Mouse (Mus musculus): ENCODE measurements at regions not wholly inside any gene's neighbourhood (a gene's known extent, or its start where the extent isn't known, plus 50 kb on each side); places are given as distances from the start of the nearest gene placed in this dataset.

GRCm38 (mm10) chr10:123842141-123842540 lies 578.3 kb downstream of the Fam19a2 start:
- Histone ChIP-seq H3K9ac (ENCODE audit: low read depth, low read length, severe bottlenecking) (no peak overlapping the region), H3K27me3 (ENCODE audit: control insufficient read depth, insufficient read depth, low read length) (no peaks in the 10 kb centered on the region), H3K36me3 (ENCODE audit: control insufficient read depth, insufficient read depth, low read length) (no peaks in the 10 kb centered on the region), H3K27ac (replicated peaks; ENCODE audit: low read depth, low read length) (no peak overlapping the region), H3K4me1 (ENCODE audit: control insufficient read depth, insufficient read depth, low read length) (peaks cover 4% of the 10 kb centered on the region; the same call in 1 of the 2 replicates), H3K4me3 (replicated peaks; ENCODE audit: low read length) (no peak overlapping the region), H3K4me2 (replicated peaks; ENCODE audit: low read depth, low read length, severe bottlenecking) (no peak overlapping the region), H3K9me3 (ENCODE audit: control insufficient read depth, low read length) (no peaks in the 10 kb centered on the region)
- no peak for DNase-seq (ENCODE audit: low spot score)
- ATAC-seq (ENCODE audit: low FRiP score, low read depth): no peak
- TF ChIP-seq POLR2A (IDR thresholded peaks at IDR 0.05; ENCODE audit: borderline replicate concordance, extremely low read depth, insufficient read depth, insufficient read length): no peak
- WGBS: 82% methylated on average over 8 of the region's 8 CpGs

- Histone ChIP-seq H3K4me3 (replicated peaks; ENCODE audit: low read length) (no peak overlapping the region), H3K4me2 (replicated peaks; ENCODE audit: low read depth, low read length, severe bottlenecking) (no peak overlapping the region), H3K4me1 (ENCODE audit: control insufficient read depth, insufficient read depth, low read length) (peaks cover 4% of the 10 kb centered on the region; the same call in 1 of the 2 replicates), H3K27ac (replicated peaks; ENCODE audit: low read depth, low read length) (no peak overlapping the region), H3K27me3 (ENCODE audit: control insufficient read depth, insufficient read depth, low read length) (no peaks in the 10 kb centered on the region), H3K36me3 (ENCODE audit: control insufficient read depth, insufficient read depth, low read length) (no peaks in the 10 kb centered on the region), H3K9me3 (ENCODE audit: control insufficient read depth, low read length) (no peaks in the 10 kb centered on the region), H3K9ac (ENCODE audit: low read depth, low read length, severe bottlenecking) (no peak overlapping the region)
- WGBS: 86% methylated on average over 4 of the region's 4 CpGs
- no peak for TF ChIP-seq POLR2A (IDR thresholded peaks at IDR 0.05; ENCODE audit: borderline replicate concordance, extremely low read depth, insufficient read depth, insufficient read length)
- DNase-seq (ENCODE audit: low spot score) (no peak), ATAC-seq (ENCODE audit: low FRiP score, low read depth) (no peak)
Measured at GRCm38 (mm10) chr10:123843604-123844003, 579.8 kb downstream of the Fam19a2 start.

DNA sequence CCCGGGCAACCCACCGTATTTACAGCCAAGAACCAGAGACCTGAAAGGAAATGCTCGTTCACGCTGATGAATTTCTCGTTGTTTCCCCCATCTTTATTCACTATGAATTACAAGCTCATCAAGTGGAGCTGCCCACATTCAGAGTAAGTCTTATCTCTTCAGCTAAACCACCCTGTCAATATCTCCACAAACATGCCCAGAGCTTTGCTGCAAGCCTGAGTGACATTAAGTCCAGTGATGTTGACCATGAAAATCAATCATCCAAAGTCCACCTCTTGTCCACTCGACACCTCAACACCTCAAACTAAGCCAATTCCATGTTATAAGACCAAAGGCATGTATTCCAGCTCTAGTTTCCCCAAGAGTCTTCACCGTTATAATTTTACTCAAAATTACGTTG lies 582.8 kb downstream of the Fam19a2 start:
- TF ChIP-seq POLR2A (IDR thresholded peaks at IDR 0.05; ENCODE audit: borderline replicate concordance, extremely low read depth, insufficient read depth, insufficient read length): no peak
- ATAC-seq (ENCODE audit: low FRiP score, low read depth) (no peak), DNase-seq (ENCODE audit: low spot score) (no peak)
- Histone ChIP-seq H3K27ac (replicated peaks; ENCODE audit: low read depth, low read length) (no peak overlapping the region), H3K9me3 (ENCODE audit: control insufficient read depth, low read length) (no peaks in the 10 kb centered on the region), H3K4me2 (replicated peaks; ENCODE audit: low read depth, low read length, severe bottlenecking) (no peak overlapping the region), H3K4me1 (ENCODE audit: control insufficient read depth, insufficient read depth, low read length) (no peaks in the 10 kb centered on the region), H3K36me3 (ENCODE audit: control insufficient read depth, insufficient read depth, low read length) (no peaks in the 10 kb centered on the region), H3K27me3 (ENCODE audit: control insufficient read depth, insufficient read depth, low read length) (no peaks in the 10 kb centered on the region), H3K9ac (ENCODE audit: low read depth, low read length, severe bottlenecking) (no peak overlapping the region), H3K4me3 (replicated peaks; ENCODE audit: low read length) (no peak overlapping the region)
- WGBS: 83% methylated on average over 8 of the region's 8 CpGs

- Histone ChIP-seq H3K4me2 (replicated peaks; ENCODE audit: low read depth, low read length, severe bottlenecking) (no peak overlapping the region), H3K27me3 (ENCODE audit: control insufficient read depth, insufficient read depth, low read length) (no peaks in the 10 kb centered on the region), H3K9me3 (ENCODE audit: control insufficient read depth, low read length) (no peaks in the 10 kb centered on the region), H3K9ac (ENCODE audit: low read depth, low read length, severe bottlenecking) (no peak overlapping the region), H3K4me3 (replicated peaks; ENCODE audit: low read length) (no peak overlapping the region), H3K27ac (replicated peaks; ENCODE audit: low read depth, low read length) (no peak overlapping the region), H3K4me1 (ENCODE audit: control insufficient read depth, insufficient read depth, low read length) (no peaks in the 10 kb centered on the region), H3K36me3 (ENCODE audit: control insufficient read depth, insufficient read depth, low read length) (no peaks in the 10 kb centered on the region)
- ATAC-seq (ENCODE audit: low FRiP score, low read depth) (no peak), DNase-seq (ENCODE audit: low spot score) (no peak)
- no peak for TF ChIP-seq POLR2A (IDR thresholded peaks at IDR 0.05; ENCODE audit: borderline replicate concordance, extremely low read depth, insufficient read depth, insufficient read length)
- WGBS: 90% methylated on average over 1 of the region's 1 CpGs
Measured at GRCm38 (mm10) chr10:123848564-123848963, 584.8 kb downstream of the Fam19a2 start.

GRCm38 (mm10) chr10:123875459-123875858 lies 611.7 kb downstream of the Fam19a2 start:
- ATAC-seq (ENCODE audit: low FRiP score, low read depth) (no peak), DNase-seq (ENCODE audit: low spot score) (no peak)
- TF ChIP-seq POLR2A (IDR thresholded peaks at IDR 0.05; ENCODE audit: borderline replicate concordance, extremely low read depth, insufficient read depth, insufficient read length): no peak
- Histone ChIP-seq H3K4me1 (ENCODE audit: control insufficient read depth, insufficient read depth, low read length) (peaks cover 3% of the 10 kb centered on the region; the same call in 1 of the 2 replicates), H3K4me3 (replicated peaks; ENCODE audit: low read length) (no peak overlapping the region), H3K9ac (ENCODE audit: low read depth, low read length, severe bottlenecking) (no peak overlapping the region), H3K4me2 (replicated peaks; ENCODE audit: low read depth, low read length, severe bottlenecking) (no peak overlapping the region), H3K9me3 (ENCODE audit: control insufficient read depth, low read length) (no peaks in the 10 kb centered on the region), H3K27me3 (ENCODE audit: control insufficient read depth, insufficient read depth, low read length) (no peaks in the 10 kb centered on the region), H3K27ac (replicated peaks; ENCODE audit: low read depth, low read length) (no peak overlapping the region), H3K36me3 (ENCODE audit: control insufficient read depth, insufficient read depth, low read length) (no peaks in the 10 kb centered on the region)
- 39% methylated on average over 3 of the region's 3 CpGs for WGBS

DNA sequence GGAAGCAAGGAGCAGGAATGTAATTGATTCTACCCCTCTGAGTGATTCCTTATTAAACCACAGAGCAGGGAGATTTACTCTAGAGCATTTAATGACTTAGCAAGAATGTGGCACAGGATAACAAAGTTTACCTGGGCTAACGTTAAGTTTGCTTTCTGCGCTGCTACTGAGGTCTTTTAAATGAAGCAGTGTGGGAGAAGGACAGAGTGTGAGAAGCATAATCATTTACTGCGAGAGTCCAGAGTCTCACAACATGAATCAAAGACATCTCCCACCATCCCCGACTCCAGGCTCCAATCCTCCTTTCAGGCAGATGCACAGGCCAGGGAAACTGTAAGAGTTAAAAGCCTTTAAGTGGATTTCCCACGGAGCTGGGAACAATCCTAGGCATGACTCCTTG lies 612.1 kb downstream of the Fam19a2 start:
- H3K9me3 ChIP-seq (ENCODE audit: control insufficient read depth, low read length): no peaks in the 10 kb centered on the region
- no peak for TF ChIP-seq POLR2A (IDR thresholded peaks at IDR 0.05; ENCODE audit: borderline replicate concordance, extremely low read depth, insufficient read depth, insufficient read length)
- WGBS: 32% methylated on average over 5 of the region's 5 CpGs
- no peak overlapping the region for H3K4me2 ChIP-seq (replicated peaks; ENCODE audit: low read depth, low read length, severe bottlenecking)
- no peaks in the 10 kb centered on the region for H3K36me3 ChIP-seq (ENCODE audit: control insufficient read depth, insufficient read depth, low read length)
- H3K27me3 ChIP-seq (ENCODE audit: control insufficient read depth, insufficient read depth, low read length): no peaks in the 10 kb centered on the region
- H3K4me3 ChIP-seq (replicated peaks; ENCODE audit: low read length): no peak overlapping the region
- ATAC-seq (ENCODE audit: low FRiP score, low read depth) (no peak), DNase-seq (ENCODE audit: low spot score) (no peak)
- no peak overlapping the region for H3K27ac ChIP-seq (replicated peaks; ENCODE audit: low read depth, low read length)
- peaks cover 3% of the 10 kb centered on the region; the same call in 1 of the 2 replicates for H3K4me1 ChIP-seq (ENCODE audit: control insufficient read depth, insufficient read depth, low read length)
- no peak overlapping the region for H3K9ac ChIP-seq (ENCODE audit: low read depth, low read length, severe bottlenecking)

Measured in limb, embryonic 14.5 days (tissue).